Mouse (Mus musculus): ENCODE results near the gene Skp2. TPM values are rescaled to one million over a fixed set of nuclear protein-coding genes. Genes with fewer than 3 reads are reported as not detected.
"Not testable (repeated sequence)": the region's sequence is repeated elsewhere in the genome, so short reads cannot be mapped to it uniquely, and the experiment has no call there.

Gene Skp2
- 1 to 10 TPM; 2.8 to 2.9 TPM for total RNA-seq (2021)
- long read RNA-seq, experiment 1, partial matches to known transcripts: 0 of 1 reads
- long read RNA-seq, experiment 1, other reads (novel, unspliced or antisense): 0 of 1 reads
- long read RNA-seq, experiment 2, partial matches to known transcripts: 2 of 7 reads
- long read RNA-seq, experiment 2, other reads (novel, unspliced or antisense): 2 of 7 reads

DNA sequence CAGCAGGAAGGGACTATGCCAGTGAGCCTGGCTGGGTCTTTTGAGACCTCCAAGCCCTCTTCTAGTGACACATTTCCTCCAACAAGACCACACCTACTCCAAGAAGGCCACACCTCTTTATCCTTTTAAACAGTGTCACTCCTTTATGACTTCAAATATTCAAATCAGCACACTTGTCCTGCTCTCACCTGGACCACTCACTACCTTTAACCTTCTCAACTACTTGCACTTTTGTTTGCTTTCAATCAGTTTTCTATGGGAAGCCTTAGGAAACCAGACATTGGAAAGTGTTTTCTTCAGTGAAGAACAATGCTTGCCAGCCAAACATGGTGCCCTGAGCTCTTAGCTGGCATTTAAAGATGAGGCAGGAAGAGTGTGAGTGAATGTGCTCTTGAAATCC is at the start of gene Skp2:
Skp2 (minus strand) TSS at position 101 of the 400 bp plus-strand sequence.
- no peak for DNase-seq (ENCODE audit: low spot score in 2 of 2)

- no peak for DNase-seq (ENCODE audit: low spot score in 2 of 2)
These were observed 43.2 kb upstream of the Skp2 start for GRCm38 (mm10) chr15:9198421-9198820.

- not testable (repeated sequence) for DNase-seq (ENCODE audit: low spot score in 2 of 2)
These were observed 37.5 kb upstream of the Skp2 start for GRCm38 (mm10) chr15:9192685-9193084.

GRCm38 (mm10) chr15:9189796-9190195 is 34.6 kb upstream of the Skp2 start:
- DNase-seq (ENCODE audit: low spot score in 2 of 2): no peak

GRCm38 (mm10) chr15:9183995-9184394 is 28.8 kb upstream of the Skp2 start:
- DNase-seq (ENCODE audit: low spot score in 2 of 2): no peak

- DNase-seq (ENCODE audit: low spot score in 2 of 2): no peak
These were observed 21.8 kb upstream of the Skp2 start for GRCm38 (mm10) chr15:9177038-9177437.

- DNase-seq (ENCODE audit: low spot score in 2 of 2): no peak
These were observed 8.9 kb upstream of the Skp2 start for GRCm38 (mm10) chr15:9164125-9164524.

DNA sequence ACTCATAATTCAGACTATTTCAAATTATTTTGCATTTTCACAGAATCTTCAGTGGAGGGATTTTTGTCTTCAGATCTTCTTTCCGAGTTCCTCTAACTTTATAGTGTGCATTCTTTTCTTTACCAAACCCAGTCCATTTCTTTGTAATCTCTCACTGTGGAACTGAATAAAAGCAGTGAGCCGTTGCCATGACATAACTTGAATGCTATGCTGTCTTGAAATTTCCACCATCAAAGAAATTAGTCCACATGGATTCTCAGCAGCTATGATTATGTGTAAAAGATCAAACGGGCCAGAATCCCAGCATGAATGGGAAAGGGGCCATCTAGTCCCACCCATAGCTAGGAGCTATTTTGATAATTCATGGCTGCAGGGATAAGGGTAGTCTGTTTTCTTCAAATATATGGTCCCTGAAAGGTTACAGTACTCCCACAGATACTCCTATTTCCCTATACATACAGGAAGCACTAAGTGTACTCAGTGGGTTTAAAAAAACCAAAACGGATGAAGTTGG is 7.4 kb upstream of the Skp2 start:
- DNase-seq (ENCODE audit: low spot score in 2 of 2): no peak

DNA sequence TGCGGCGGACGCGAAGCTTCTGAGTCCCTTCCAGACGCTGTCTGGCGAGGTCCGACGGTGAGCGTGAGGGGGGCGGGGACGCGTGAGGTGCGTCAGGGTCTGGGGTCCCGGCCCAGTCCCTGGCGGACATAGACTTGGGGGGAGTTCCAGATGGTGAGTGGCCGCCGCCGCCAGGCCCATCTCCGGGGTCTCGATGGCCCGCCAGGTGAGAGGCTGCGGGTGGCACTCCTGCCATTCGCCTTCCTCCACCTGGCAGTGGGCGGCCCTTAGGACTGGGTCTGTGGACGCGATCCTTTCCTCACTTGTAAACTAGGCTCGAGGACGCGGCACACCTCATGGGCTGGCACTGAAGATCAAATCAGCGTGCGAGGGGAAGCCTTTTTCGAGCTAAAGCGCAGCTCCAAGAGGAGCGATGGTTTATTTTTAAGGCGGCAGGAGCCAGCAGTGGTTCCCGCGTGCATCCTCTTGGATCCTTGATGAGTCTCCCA is 14.5 kb downstream of the Skp2 start:
- DNase-seq (ENCODE audit: low spot score in 2 of 2): no peak

DNA sequence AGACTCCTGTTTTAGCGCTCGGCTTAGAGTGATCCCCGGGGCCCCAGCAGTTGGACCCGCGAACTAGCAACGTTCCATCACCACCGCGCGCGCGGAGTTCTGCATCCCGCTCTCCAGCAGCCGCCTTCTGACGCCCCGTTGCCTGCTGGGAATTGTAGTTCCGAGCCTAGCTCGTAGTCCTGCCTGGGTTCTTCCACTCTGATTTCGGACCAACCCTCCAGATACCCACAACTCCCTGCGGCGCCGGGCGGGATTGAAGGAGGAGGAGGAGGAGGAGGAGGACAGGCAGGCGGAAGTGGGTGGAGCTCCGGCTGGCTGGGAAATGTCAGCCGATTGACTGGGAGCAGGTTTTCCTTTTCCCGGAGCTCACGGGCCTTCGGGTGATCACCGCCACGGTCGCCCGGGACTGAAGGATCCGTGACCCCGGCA is 15.0 kb downstream of the Skp2 start, which contains the start of gene Lmbrd2:
Lmbrd2 (plus strand) TSS at position 299 of the 429 bp plus-strand sequence.
- peak; percentile 92 to 93 for DNase-seq (ENCODE audit: low spot score in 2 of 2)

DNA sequence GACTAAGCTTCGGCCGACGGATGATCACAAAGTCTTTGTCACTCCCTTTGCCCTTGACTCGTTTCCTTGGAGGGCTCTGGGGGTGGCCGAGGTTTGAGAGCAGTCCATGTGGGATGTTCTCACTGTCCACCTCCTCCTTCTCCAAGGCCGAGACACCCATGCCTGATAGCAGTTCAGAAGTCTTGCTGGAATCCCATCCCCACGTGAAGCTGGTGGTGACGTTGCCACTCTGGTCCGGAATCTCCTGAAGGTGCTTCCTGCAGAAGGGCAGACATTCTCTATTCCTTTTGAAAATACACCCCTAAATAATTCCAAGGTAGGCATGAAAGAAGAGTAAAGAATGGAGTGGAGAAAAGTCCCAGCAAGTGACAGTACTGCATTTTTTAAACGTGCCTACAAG is 15.8 kb downstream of the Skp2 start:
- DNase-seq (ENCODE audit: low spot score in 2 of 2): no peak

GRCm38 (mm10) chr15:9134891-9135507 is 20.2 kb downstream of the Skp2 start:
- no peak for DNase-seq (ENCODE audit: low spot score in 2 of 2)

DNA sequence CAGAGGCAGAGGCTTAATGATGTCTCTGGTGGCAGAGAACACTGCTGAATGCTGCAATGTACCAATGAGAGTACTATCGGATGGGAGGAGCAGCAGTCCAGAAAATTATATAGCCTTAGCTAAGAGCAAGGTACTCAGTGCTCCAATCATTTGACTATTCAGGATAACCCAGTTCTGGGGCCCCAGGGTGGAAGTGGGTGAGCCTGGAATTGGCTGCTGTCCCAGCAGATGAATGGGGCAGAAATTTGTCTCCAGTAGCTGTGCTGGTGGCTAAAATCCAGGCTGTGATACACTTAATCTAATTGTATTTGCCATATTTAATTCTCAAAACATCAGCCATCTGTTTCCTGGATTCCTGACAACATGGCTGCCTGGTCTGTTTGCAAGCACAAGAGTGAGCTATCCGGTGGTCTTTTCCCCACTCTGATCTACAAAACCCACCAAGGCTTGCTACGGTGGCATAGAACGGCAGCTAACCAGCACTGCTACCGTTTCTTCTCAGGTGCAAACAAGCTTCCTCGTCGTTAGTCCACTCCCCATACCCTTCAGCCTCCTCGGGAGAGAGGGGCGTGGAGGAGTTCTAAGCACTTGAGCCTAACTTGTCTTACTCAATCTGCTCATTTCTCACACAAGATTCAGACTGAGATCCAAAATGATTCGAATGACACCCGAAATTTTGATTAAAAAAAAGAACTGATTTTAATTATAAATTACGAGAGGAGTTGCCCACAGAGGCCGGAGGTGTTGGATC is 22.4 kb downstream of the Skp2 start:
- no peak for DNase-seq (ENCODE audit: low spot score in 2 of 2)

DNA sequence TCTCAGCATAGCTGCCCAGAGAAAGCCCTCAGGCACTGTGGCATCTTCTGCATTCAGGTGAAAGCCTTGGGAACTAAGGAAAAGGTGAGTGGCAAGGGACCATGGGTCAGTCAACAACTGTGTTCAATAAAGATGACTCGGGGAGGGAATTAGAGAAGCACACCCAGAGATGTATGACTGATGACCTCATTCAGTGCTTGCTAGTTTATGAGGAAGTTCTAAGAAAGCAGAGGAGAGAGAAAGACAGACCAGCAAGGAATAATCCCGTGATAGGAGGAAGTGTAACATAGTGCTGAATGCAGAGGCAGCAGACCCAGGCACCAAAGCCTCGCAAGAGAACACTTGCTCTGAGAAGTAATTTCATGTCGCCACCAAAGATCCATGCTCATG is 23.7 kb downstream of the Skp2 start:
- no peak for DNase-seq (ENCODE audit: low spot score in 2 of 2)

GRCm38 (mm10) chr15:9130772-9131498 is 24.3 kb downstream of the Skp2 start:
- DNase-seq (ENCODE audit: low spot score in 2 of 2): no peak

- DNase-seq (ENCODE audit: low spot score in 2 of 2): no peak
These were observed 28.0 kb downstream of the Skp2 start for GRCm38 (mm10) chr15:9127051-9127791.

DNA sequence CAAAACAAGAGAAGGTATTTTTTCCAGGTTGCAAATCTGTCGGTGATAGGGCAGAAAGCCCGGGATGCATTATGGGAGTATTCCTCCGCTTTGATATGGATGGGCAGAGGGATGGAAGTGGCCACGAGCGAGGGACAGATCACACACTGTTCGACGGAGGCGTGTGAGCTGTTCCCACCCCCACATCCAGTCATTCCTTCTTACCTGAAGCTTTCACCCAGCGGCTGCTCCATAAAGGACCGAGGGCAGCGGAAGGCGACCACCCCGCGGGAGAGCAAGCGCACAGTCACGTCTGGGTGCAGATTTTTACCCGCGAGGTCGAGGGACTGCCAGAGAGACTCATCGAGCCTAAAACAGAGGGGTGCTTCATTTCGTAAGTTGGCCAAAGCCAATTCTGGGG is 30.4 kb downstream of the Skp2 start:
- DNase-seq (ENCODE audit: low spot score in 2 of 2): no peak

DNA sequence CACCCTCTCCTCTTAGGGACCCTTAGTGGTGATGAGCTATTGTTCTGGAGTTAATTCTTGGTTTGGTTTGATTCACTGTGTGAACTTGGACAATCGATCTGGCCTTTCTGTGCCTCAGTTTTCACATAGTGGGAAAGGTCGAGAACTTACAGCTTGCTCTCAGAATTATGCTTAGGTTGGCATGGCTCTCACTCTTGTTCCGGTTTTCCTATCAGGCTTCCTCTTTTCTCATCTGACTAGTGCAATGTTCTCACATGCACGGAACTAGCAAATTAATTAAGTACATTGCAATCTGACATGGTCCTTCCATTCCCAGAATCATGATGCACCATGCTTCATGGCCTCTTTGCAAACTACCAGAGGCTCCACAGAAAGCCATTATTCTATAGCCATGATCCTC is 32.2 kb downstream of the Skp2 start:
- no peak for DNase-seq (ENCODE audit: low spot score in 2 of 2)

DNA sequence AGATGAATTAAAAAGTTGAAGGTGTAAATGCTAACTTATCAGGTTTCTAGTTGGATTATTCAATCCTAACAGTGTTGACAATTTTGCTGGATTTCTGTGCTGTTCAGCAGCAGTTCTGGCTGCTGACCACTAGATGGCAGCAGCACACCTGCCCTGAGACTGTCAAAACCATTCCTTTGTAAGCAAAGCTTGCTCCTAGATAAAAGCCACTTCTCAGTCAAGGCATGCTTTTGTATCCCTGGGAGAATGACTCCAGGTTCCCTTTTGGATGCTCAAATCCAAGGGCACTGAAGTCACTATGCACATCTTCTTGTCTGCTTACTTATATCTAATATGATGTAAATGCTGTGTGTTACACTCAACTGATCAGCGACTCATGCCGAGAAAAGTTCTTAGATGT is 35.1 kb downstream of the Skp2 start:
- peak; percentile 34 to 48 for DNase-seq (ENCODE audit: low spot score in 2 of 2)

DNA sequence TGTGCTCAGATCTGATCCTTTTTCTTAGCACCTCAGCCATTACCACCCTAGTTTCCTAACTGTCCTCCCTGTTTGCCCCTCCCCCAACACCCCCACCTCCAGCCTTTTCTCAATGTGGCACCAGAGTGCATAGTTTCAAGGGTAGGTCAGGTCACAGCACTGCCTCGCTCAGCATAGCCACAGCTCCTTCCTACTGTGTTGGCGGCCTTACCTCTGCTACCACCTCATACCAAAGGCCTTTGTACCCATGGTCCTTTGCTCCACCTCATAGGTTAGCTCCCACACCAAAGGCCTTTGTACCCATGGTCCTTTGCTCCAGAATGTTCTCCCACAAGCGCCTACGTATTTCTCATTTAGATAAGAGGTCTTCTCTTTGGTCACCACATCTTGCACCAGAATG is 36.4 kb downstream of the Skp2 start:
- DNase-seq (ENCODE audit: low spot score in 2 of 2): no peak

GRCm38 (mm10) chr15:9114599-9114998 is 40.6 kb downstream of the Skp2 start:
- DNase-seq (ENCODE audit: low spot score in 2 of 2): no peak

All from adrenal gland, adult 18-20 months (tissue).